Mouse (Mus musculus) spleen, adult 2 months (tissue): ENCODE measurements around the gene Vars.

Experiments used
- CTCF ChIP-seq: fragments of 200-500 bp; IDR thresholded peaks from 2 replicates; pipeline ENCODE4 v1.5.1; 2011; ENCODE audit warnings: mild to moderate bottlenecking, inconsistent platforms; ENCODE audit not compliant: insufficient read depth, insufficient read length, insufficient replicate concordance; ENCODE audit errors: extremely low read depth
- POLR2A ChIP-seq: fragments of 200-500 bp; IDR thresholded peaks from 2 replicates; pipeline ENCODE4 v1.6.1; 2011; ENCODE audit warnings: low read depth, low read length, inconsistent platforms

DNA sequence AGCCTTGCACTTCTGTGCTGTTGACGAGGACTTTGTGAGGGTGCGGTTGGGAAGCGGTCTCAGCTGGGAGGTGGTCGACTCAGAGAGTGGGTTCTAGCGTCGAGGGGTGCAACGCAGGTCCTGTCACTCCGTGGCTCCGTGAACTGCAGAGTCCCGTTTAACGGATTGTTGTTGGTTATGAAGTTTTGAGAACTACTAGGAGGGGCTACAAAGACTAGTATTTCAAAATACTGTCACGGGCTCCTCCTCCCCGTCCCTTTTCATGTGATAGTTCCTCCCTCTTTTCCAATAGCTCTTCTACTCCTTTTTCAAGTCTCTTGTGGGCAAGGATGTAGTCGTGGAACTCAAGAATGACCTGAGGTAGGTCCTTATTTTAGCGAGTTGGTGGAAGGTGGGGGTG is 18.5 kb upstream of the Vars start:
- no peak for TF ChIP-seq CTCF
- no peak for TF ChIP-seq POLR2A
